Mouse (Mus musculus): ENCODE data around the gene Cd28. TPM values are rescaled to one million over a fixed set of nuclear protein-coding genes. Genes with fewer than 3 reads are reported as not detected.

Cd28 gene
- polyA plus RNA-seq, 1 experiment from 2014 or later, result 0.75 TPM

Other genes starting within 250 kb of the Cd28 start
- gene Raph1, start 149.7 kb upstream of the Cd28 start, polyA plus RNA-seq (2015; fragmentation: Nextera tagmentation; extraction: Ambion mirVana), result 37.0 and 42.4 TPM in 2 replicates
- gene Ctla4, start 170.2 kb downstream of the Cd28 start, polyA plus RNA-seq (2015; fragmentation: Nextera tagmentation; extraction: Ambion mirVana), result 0.08 and 1.2 TPM in 2 replicates